Mouse (Mus musculus) MEL-GATA-1-ER (cell line): ENCODE data around the gene Tcte3.
"Not testable (repeated sequence)": the region's sequence is repeated elsewhere in the genome, so short reads cannot be mapped to it uniquely, and the experiment has no call there.

Source experiments
- DNase-seq: peaks from one replicate; pipeline ENCODE4 v3.0.0-alpha.2; 2012; ENCODE audit warnings: low read depth; ENCODE audit errors: extremely low read depth

Tcte3 gene

GRCm38 (mm10) chr17:15040455-15040854, 833 bp downstream of the Tcte3 start:
- not testable (repeated sequence) for DNase-seq

GRCm38 (mm10) chr17:15031414-15031813, 9.9 kb downstream of the Tcte3 start:
- DNase-seq: not testable (repeated sequence)

- not testable (repeated sequence) for DNase-seq
Observed at GRCm38 (mm10) chr17:15025513-15025912, 15.8 kb downstream of the Tcte3 start.

DNA sequence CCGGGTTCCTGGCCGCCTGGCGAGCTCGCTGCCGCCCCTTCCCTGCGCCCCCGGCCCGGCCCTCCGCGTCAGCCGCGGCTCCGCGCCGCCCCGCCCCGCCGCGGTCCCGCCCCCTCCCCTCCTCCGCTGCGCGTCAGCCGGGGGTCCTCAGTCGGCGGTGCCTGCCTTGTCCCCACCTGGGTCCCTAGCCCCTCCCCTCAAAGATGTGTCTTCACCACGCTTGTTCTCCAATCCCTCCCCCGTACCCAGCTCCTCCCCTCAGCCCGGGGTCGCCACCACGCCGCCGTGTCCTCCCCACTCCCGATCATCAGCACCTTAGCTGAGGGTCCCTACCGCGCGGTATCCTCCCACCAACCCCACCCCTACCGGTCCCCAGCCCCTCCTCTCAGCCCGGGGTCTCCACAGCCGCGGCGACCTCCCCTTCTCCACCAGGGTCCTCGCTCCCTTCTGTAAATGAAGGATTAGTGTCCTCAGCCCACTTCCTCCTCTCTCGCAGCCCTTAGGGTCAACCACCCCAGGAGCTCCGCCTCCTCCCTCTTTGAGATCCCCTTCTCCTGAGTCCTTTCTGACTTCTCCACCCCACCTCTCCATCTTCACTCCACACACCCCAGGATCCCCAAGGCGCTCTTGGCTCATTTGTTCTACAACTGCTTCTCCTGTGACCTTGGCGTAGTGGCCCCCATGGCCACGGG, 16.6 kb downstream of the Tcte3 start:
- DNase-seq: not testable (repeated sequence)

- DNase-seq: not testable (repeated sequence)
Observed at GRCm38 (mm10) chr17:15023878-15024492, 17.3 kb downstream of the Tcte3 start.

DNA sequence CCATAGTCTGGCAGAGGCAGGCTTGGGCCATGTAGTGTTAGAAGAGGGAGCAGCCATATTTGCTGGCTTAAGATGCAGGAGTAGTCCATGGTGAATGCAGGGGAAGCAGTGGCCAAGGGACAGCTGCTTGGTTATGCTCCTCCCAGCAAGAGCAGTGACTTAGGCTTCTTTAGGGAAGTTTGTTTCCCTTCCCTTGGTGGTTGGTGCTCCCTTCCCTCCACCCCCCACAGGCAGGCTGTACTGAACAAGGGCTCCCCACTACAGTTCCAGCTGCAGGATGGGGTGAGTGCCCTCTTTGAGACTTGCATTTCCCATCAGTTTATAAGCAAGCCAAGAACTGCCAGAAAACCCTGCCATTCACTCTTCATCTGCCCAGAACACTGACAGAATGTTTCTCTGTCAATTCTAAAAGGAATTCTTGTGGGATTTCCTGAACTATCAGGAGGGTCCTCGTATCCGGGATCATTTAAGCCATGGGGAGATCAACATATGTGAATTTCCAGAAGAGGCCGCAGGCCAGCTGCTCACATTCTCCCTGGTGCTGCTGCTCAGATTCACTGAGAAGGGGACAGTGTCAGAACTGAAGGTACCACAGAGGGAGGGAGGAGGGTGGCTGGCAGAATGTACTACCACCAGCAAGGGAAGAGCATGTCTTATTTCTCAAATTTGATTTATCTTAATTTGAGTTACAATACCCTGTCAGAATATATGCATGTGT, 19.6 kb downstream of the Tcte3 start:
- DNase-seq: peak; percentile 11

DNA sequence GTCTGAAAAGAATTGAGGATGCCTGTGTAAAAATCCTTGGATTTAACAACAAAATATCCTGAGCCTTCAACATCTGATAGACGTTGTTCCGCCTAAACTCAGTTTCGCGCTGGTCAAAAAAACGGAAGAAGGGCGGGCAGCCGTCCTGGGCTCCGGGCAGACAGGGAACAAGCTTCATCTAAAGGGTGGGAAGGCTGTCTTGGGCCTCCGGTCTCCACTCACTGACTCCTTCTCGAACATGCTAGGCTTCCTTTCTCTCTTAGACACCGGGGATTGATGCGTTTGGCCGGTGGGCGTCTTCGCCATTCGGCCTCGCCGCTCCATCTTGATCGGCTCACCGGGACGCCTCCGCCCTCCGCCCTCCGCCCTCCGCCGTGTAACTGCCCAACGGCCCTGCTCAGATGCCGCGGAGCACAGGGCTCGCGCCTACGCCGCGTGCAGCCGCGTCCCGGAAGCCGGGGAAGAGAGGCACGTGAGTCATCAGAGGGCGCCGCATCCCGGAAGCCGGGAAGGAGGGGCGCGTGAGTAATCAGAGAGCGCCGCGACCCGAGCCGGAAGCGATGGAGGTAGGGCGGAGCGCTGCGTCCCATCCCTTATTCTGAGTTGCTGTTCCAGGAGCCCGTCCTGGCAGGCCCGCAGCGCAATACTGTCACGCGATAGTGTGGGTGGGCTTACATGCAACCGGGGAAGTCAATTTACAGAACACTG, 31.4 kb downstream of the Tcte3 start, which contains the start of gene Gm3435:
Gm3435 (plus strand) TSS at position 471 of the 708 bp plus-strand sequence.
- DNase-seq: not testable (repeated sequence)

DNA sequence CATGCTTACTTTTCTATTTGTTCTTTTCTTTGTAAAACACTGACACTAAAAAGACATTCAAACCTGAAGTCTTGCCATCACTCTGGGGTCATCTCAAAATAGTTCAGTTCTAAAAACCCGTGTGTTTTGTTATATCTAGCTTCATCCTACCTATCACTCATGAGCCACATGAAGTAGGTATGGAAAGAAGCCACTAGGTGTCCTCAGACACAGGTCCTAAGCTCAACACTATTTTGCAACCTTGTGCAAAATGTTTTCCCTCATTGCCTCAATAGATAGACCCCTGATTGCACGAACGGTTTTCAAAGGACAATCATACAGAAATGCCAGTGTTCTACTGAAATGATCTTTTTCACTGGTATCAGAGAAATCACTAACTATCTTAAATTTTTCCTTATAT, 32.2 kb downstream of the Tcte3 start:
- DNase-seq: not testable (repeated sequence)

DNA sequence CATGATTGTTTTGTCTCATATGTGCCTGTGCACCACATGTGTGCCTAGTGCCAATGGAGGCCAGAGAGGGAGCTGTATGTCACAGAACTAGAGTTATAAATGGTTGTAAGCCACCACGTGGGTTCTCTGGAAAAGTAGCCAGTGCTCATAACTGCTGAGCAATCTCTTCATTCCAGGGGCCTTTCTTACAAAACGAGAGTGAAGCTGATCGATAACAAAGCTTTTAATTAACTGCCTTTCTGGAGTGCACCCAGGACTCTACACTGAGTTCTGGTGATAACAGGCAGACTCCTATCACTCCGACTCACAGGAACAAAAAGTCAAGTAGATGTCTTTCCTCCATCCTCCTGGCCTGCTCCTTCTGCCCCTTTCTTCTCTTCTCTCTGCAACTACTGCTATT, 41.2 kb downstream of the Tcte3 start:
- not testable (repeated sequence) for DNase-seq

GRCm38 (mm10) chr17:14994140-14994539, 47.1 kb downstream of the Tcte3 start:
- DNase-seq: not testable (repeated sequence)

- not testable (repeated sequence) for DNase-seq
Observed at GRCm38 (mm10) chr17:14993139-14993832, 48.0 kb downstream of the Tcte3 start.

DNA sequence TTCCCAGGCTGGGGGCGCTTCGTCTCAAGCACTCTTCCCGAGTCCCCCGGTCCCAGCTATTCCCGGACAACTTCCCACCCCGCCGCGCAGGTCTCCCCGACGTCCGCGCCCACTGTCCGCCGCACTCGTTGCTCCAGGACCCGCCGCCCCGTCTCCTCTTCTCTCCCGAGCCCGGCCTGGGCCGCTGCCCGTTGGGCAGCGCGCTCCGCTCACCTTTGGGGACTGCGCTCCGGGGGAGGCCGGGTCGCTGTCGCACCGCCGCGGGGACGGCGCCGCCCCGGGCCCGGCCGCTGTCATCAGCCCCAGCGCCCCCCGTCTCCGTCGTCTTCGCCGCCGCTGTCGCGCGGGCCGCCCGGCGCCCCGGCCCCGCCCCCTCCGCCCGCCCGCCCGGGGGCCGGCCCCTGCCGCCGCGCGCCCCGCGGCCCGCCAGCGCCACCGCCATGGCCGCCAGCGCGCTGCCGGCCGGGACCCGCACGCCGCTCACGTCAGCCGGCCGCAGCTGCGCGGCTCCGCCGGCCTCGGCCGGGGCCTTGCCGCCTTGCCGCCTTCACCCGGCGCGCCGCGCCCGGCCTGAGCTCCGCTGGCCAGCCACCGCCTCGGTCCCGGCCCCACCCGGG, 48.7 kb downstream of the Tcte3 start:
- DNase-seq: not testable (repeated sequence)

GRCm38 (mm10) chr17:14990116-14990702, 51.1 kb downstream of the Tcte3 start:
- DNase-seq: not testable (repeated sequence)

- DNase-seq: not testable (repeated sequence)
Observed at GRCm38 (mm10) chr17:14978362-14979038, 62.8 kb downstream of the Tcte3 start, which contains the start of the genes 9030025P20Rik and Gm3417. Gene 9030025P20Rik, plus strand, starts transcription at chr17:14978468. Gene Gm3417, minus strand, starts transcription at chr17:14978790.

DNA sequence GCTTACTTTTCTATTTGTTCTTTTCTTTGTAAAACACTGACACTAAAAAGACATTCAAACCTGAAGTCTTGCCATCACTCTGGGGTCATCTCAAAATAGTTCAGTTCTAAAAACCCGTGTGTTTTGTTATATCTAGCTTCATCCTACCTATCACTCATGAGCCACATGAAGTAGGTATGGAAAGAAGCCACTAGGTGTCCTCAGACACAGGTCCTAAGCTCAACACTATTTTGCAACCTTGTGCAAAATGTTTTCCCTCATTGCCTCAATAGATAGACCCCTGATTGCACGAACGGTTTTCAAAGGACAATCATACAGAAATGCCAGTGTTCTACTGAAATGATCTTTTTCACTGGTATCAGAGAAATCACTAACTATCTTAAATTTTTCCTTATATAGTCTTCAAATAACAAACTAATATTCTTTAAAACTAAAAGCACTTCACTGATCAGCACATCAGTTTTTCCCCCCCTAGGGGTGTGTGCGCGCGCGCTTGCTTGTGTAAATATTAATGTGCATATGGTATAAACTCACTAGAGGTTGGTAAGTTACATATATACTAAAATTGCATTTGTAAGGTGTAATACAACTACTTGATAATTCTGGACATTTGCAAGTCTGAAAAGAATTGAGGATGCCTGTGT, 63.4 kb downstream of the Tcte3 start:
- not testable (repeated sequence) for DNase-seq
